Mouse (Mus musculus) large intestine, adult 2 months (tissue): ENCODE results near the gene Prkar1a. TPM values are rescaled to one million over a fixed set of nuclear protein-coding genes. Genes with fewer than 3 reads are reported as not detected.
"Not testable (repeated sequence)": the region's sequence is repeated elsewhere in the genome, so short reads cannot be mapped to it uniquely, and the experiment has no call there.

Source experiments
- DNase-seq: peaks from one replicate; pipeline ENCODE4 v3.0.0-alpha.2; 2012; ENCODE audit warnings: low read depth, low spot score
- WGBS: fragments of 180-500 bp; shearing (Covaris S2); methylation state at CpG from one replicate; pipeline ENCODE4 v1.1.7; 2018; 5-methylcytosine and 5-hydroxymethylcytosine counted together
- polyA plus RNA-seq: library from polyadenylated mRNA; depleted of rRNA; stranded (reverse); fragments of >200 nt; gene quantifications from 2 replicates; pipeline ENCODE4 v1.2.3, GENCODE M21; 2012; rRNA removed

The Prkar1a gene
- polyA plus RNA-seq = 43.8 and 53.0 TPM in 2 replicates

DNA sequence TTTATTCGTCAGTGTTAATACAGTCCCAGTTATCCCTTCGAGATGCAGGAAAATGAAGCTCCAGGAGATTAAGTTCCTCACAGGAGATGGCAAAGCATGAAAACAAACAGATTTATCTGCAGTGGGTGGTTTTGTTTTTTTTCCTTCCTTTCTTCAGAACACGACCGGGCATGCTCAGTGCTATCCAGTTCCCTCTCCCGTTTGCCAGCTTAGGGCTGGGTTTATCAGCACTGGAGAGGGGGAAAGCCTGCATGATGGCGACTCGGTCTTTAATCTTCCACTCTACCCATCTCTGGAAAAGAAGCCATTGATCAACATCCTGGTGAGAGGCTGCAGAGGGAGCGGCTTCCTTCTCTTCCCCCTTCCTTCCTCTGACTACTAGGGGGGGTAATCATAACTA is at the start of gene Prkar1a:
TSS of gene Prkar1a (plus strand) at position 200 of the 400 bp plus-strand sequence.
- WGBS = 18% methylated on average over 8 of the region's 8 CpGs
- no peak for DNase-seq

DNA sequence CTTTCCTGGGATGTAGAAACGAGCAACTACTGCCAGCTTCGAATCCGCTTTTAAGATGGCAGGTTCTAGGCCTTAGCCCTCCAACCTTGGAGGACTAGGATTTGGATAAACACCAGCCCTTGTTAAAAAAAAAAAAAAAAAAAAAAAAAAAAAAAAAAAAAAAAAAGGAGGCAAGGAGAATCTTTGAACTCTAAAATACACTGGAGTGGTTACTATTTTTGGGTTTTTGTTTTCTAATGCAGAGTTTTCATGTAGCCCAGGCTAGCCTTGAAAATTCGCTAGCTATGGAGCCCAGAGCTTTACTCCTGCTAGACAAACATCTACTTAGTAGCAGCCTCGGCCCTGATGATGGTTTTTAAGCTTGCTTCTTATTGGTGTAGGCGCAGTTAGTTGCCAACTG is 41.6 kb upstream of the Prkar1a start:
- DNase-seq = no peak
- 85% methylated on average over 6 of the region's 6 CpGs for WGBS

DNA sequence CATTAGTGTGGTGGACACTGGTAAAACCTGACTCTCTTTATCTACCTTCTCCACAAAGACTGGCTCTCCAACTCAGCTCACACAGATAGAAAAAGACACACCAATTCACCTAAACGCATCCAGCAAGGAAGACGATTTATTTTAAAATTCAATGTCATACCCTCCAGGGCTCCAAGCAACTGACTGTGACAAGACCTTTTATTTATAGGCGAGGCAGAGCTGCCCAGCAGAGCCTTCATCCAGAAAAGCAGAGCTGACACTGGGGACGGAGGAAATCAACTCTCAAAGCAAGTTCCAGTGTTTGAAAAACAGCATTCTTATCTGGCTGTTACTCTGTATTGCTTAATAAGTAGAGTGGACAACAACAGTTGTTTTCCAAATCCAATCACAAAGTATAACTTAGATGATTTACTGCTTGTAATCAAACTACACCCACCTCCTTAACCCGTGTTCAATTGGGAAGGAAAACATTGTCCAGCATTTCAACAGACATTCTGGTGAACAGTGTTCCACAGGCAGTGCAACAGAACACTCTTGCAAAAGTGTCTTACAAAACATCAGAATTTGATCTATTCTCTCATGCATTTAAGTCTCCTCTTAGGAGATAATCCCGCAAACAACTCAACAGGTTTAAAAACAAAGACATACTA is 40.1 kb upstream of the Prkar1a start:
- 57% methylated on average over 6 of the region's 6 CpGs for WGBS
- DNase-seq = no peak

DNA sequence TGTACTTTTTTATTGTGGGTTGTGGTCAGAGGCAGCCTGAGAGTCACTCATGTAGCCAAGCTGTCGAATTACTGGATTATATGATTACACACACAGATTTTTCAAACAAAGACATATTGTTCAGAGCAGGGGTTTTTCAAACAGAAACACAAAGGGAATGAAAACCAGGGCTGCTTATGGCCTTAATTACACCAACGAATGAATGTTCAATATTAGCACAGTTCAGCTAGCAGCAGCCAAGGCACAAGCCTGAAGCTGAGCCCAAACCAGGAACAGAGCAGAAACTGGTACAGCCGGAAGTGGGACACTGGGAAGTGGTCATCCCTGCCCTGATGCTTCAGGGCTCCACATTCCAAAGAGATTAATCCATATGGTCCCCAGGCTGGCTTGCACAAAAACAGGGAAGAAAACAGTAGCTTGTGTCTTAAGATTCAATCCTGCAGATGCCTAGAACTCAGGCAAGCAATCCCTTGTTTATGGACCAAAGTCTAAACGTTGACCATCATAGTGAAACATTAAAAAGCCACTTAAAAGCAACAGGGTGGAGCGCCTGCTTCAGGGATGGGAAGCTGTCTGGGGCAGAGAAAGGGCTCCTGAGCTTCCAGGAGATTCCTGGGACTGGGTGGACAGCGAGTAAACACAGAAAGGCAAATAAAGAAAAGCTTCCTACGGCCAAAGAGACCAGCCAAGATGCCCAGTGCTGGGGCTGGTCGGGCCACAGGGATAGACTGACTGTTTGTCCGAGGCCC is 39.0 kb upstream of the Prkar1a start:
- WGBS = 7% methylated on average over 9 of the region's 9 CpGs
- no peak for DNase-seq

DNA sequence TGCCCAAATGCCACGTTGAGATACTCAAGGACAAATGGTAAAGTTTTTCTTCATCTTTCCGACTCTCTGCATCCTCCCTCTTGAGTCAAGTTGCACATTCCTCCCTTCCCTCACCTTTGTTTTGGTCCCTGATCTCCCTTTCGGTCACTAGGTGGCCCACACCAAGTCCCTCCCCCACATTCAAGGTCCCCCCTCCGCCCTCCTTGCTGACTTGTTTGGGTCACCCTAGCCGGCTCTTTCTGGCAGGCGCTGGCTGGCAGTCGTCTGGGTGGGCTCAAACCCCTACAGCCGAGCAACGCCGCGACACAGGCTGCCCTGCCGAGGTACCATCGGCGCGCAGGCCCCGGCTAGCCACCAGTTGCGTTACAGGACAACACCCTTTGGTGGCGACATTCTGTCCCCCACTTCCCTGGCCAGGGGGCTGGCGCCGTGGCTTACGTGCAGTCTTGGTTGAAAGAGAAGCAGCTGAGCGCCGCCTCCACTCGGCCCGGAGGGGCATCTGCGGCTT is 38.4 kb upstream of the Prkar1a start:
- no peak for DNase-seq
- WGBS = under 1% methylated on average over 26 of the region's 26 CpGs

DNA sequence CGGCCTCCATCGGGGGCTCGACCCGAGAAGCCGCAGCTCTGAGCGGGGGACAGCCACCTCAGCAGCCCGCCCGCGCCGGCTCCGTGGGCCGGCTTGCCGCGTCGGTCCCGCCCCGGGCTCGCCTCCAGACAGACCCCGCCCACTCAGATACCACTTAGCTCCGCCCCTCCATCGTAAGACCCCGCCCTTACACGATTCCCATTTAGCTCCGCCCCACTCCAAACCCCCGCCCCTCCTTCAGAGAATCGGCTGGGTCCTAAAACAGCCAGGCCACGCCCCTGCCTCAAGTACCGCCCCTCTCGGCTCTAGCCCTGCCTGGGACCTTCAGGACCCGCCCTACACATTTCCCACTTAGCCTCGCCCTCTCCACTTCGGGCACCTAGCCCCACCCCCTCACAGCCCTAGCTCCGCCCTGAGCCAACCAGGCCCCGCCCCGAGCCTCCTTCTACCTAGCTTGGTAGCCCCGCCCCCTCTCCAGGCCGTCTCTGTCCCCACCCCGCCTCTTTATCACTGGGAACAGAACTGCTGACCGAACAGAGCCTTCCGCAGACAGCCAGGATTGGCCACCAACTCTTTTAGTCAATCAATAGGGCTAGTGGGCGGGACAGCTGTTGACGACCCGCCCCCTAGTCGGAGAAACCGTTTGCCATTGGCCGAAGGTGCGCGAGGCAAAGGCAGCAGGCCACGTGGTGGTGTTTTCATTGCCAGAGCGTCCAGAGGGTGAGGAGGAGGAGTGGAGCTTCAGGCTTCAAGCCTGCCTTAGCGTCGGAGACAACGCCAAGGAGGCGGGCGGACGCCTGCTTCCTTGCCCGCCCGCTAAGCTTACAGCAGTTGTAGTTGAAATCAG is 37.7 kb upstream of the Prkar1a start, which contains the start of gene Wipi1:
TSS of gene Wipi1 (minus strand) at position 665 of the 847 bp plus-strand sequence.
- peak; percentile 99 for DNase-seq
- WGBS = 1% methylated on average over 58 of the region's 58 CpGs

DNA sequence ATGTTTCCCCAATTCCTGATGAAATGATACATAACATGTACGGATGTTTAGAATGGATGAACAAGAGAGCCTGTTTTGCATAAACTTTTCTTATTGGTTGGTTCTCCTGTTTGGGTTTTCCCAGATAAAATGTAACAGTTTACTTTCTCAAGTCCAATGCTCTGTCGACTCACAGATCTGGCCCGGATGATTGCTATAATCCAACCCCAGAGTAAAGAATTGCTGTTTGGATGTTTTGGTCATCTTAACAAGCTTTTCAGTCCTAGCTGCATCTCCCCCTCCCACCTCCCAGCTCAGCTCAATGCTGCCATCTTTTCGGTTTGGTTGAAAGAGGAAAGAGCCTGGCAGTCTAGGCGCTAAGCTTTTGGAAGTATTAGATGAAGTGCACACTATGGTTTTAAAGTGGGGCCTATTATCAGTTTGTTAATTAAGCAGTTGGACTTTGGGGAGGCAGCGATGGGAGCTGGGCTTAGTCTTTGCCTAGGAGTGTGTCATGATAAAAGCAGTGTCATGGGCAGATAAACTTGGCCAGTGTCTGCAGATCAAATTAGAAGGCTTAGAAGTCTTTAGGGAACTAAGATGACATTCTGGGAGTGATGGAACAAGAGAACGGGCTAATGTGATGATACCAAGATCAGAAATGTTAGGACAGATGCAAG is 36.2 kb upstream of the Prkar1a start:
- DNase-seq = no peak
- WGBS = 76% methylated on average over 7 of the region's 7 CpGs

DNA sequence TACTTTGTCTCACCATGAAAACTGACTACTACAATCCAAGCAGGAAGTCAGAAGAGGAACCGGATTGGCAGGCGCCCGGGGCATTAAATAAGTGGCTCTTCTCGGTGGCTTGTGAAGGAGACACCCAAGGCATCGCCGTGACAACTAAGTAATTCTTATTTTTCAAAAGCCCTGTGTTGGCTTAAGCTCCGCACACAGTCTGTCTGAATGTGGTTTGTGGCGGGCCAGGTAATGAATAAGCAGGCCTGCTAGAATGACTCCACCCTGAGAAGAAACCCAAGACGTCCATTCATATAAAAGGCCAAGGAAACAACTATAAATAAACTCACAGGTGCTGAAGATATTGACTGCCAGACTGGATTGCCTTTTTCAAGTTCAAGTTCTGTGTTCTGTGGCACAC is 33.9 kb upstream of the Prkar1a start:
- 41% methylated on average over 9 of the region's 9 CpGs for WGBS
- no peak for DNase-seq

DNA sequence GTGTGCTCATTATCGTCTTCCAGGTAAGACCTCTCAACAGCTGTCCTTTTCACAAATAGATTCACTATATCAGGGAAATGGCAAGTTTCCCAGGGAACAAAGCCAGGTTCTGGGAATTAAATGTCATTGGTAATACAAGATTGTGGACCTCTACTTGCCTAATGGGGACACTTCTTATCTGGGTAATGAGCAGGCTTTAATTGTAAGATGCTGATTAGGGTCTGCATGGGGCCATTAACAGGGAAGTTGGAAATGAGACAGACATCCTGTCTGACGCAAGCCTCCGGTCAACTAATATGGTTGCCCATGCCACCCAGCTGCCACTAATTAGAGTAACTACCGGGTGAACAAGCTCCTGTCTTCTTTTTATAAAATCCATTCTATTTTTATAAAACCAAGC is 32.9 kb upstream of the Prkar1a start:
- 82% methylated on average over 4 of the region's 4 CpGs for WGBS
- DNase-seq = no peak

DNA sequence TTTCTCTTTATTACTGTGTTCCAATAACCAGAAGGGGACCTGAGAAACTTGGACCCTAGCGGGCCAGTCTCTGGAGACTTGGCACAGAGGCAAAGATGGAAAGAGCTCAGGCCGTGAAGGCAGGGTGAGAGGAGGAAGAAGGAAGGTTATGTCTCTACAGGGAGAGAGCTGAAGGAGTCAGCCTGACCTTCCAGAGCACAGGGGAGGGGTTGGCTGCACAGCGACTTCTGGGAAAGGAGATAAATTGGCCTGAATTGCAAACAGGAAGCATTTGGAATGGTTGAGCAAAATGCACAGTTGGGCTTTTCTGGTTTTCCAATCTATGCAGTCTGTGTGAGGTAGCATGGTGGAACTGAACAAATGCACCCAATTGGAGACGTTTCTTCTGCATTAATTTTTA is 32.4 kb upstream of the Prkar1a start:
- DNase-seq = no peak

DNA sequence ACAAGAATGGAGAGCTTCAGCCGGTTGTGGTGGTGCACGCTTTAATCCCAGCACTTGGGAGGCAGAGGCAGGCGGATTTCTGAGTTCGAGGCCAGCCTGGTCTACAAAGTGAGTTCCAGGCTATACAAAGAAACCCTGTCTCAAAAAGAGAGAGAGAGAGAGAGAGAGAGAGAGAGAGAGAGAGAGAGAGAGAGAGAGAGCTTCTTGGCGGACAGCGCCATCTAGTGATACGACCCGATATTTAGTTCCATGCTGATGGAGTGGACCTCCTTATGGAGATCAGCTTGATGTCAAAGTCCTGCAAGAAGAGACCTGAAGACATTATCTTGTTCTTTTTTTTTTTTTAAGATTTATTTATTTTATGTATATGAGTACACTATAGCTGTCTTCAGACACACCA is 30.1 kb upstream of the Prkar1a start:
- WGBS = 33% methylated on average over 8 of the region's 8 CpGs
- not testable (repeated sequence) for DNase-seq

More for the DNA sequence above, 32.4 kb upstream of the Prkar1a start:
- WGBS = 42% methylated on average over 4 of the region's 4 CpGs

DNA sequence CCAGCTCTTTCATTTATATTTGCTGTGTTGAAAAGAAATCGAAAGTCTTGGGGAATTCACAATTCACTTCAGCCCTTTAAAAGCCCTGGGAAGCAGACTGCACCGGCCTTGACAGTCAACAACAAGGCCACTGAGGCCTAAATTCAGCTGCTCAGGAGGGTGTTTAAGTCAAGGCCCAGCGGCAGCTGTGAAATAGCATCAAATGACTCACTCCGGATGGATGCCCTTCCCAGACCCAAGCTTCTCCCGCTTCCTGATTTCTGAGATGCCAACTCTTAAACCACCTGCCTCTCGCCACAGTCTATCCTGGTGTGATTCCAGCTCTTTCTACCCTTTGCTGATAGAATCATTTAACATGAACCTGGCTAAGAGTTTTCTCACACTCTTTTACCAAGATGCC is 28.8 kb upstream of the Prkar1a start:
- 80% methylated on average over 6 of the region's 6 CpGs for WGBS
- DNase-seq = no peak

DNA sequence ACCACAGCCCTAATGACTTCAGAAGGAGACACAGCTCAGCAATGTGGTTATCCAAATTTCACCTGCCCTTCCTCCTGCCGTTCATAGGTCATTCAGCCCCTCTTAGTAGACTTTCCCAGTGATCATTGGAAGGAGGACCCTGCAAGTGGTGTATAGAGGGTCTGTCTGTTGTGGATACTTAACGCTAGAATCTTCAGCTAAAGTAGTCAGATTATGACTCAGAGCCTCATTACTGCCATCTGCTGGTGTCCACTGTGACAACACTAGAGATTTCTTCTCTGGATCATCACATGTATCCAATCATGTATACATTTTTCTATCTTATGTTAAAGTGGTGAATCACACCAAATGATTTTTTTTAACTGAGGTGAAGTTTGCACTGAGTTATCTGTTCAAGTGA is 28.0 kb upstream of the Prkar1a start:
- peak; percentile 29 for DNase-seq
- 6% methylated on average over 2 of the region's 2 CpGs for WGBS

DNA sequence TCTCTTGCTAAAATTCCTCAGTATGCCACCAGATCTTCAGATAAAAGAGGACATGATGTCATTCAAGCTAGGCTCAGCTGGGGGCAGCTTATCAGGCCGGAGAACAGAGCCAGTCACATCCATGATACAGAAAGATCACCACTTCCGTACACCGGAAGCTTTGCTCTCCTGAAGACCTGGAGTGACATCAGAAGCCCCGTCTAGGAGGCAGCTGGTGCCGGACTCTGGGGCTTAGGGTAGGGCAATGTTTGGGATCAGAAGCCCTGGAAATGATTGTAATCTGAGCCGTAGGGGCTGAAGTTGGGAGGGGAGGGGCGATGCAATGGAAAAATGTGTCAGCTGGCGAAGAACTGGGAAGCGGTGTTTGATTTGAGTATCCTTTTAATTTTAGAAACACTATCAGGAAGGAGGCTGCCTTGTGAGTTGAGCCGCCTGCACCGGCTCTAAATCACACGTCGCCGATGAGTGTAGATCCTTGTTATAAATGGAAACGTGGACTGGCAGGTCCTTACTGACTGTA is 26.6 kb upstream of the Prkar1a start:
- no peak for DNase-seq
- 22% methylated on average over 15 of the region's 15 CpGs for WGBS

DNA sequence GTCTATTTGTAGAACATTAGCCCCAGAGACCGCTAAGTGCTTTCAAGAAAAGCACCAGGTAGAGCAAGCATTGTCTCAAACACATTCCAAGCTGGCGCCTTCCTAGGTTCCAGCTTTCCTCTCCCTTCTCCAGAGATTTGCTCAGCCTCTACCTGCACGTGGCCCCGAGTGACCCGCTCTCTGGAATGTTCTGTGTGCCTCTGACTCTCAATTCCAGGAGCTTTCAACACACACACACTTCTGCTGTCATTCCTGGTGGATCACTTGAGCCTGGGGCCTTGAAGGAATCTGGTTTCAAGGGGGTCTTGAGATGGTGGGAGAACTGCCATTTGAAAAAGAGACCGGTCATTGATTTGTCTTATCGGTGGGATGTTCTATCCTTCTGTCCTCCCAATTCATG is 26.0 kb upstream of the Prkar1a start:
- DNase-seq = no peak
- WGBS = 80% methylated on average over 7 of the region's 7 CpGs

DNA sequence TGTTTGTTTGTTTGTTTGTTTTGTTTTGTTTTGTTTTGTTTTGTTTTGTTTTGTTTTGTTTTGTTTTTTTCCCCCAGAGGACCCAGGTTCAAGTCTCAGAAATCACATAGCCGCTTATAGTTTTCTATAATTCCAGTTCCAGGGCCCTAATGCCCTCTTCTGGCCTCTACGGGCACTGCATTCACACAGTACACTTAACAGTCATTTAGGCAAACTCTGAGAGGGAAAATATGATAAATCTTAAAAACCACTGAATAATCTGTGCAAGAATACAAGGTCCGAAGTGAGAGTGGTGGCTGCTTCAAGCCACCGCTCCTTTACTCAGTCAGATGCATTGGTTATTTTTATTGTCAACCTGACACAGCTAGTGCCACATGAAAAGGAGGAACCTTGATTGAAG is 21.6 kb upstream of the Prkar1a start:
- no peak for DNase-seq
- 89% methylated on average over 4 of the region's 4 CpGs for WGBS

DNA sequence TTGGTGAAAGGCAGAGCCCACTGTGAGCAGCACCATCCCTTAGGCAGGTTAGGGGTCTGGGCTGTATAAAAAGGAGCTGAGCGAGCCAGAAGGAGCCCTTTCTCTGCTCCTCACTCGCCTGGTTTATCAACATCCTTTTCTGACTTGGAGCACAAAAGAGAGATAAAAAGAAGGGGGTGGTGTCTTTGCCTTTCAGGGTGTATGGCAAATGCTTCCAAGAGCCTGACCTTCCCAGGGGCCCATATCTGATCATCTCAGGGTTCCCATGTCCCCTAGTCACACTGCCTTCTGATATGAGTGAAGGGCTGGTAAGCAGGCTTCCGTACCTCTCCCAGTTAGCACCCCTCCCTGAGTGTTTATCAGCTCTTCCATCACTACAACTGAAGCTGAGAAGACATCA is 21.1 kb upstream of the Prkar1a start:
- no peak for DNase-seq
- WGBS = 92% methylated on average over 3 of the region's 3 CpGs

DNA sequence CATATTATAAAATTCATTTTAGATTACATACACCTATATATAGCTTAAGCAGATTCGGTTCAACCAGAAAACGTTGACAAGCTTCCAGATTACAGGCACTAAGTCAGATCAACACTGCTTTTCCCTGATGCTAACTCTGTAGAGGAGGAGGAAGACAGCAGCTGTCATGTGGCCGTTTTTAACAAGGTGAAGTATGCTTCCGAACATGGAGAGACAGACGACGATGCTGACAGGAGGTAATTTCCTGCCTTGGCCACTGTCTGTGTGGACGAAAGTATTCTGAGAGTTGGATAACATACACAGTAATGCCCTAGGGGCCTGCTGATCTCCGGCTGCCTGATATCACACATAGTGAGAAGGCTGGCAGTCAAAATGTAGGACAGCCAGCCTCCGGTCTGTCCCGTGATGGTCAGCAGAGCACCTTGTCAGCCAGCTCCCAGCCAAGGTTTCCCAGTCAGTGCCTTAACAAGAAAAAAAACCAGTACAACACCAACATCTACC is 20.1 kb upstream of the Prkar1a start:
- no peak for DNase-seq
- 68% methylated on average over 10 of the region's 10 CpGs for WGBS

DNA sequence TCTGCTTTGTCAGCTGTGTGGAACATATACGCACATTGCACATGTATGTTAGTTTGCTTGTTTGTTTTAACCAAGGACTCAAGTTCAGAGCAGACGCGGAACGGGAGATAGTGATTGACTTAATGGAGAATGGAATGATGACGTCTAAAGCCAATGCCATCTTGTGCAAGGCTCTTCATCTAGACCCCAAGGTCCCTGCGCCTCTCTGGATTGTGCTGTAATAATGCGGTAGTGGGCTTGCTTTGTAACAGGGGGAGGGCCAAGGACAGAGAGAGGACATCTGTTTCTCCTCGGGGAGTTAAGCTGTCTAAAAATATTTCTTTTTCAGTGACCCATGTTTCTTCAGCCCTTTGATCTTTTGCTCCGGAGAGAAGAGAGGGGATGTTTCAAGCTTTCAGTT is 14.3 kb upstream of the Prkar1a start:
- DNase-seq = no peak
- WGBS = 73% methylated on average over 9 of the region's 9 CpGs
